Mouse (Mus musculus) layer of hippocampus, postnatal 10 days (tissue): ENCODE measurements around the gene Ezh1. TPM values are rescaled to one million over a fixed set of nuclear protein-coding genes. Genes with fewer than 3 reads are reported as not detected.
A peak's percentile ranks its signal among the peaks of the same experiment; 100 is the strongest.

Experiments
- DNase-seq, 2 experiments: peaks; one replicate each; pipeline ENCODE4 v3.0.0; 2021; ENCODE audit warnings: low spot score in 2 of 2
- long read RNA-seq: library from polyadenylated mRNA; stranded (forward); transcript quantifications from one replicate; pipeline ENCODE4 v2.0.0, GENCODE M21; 2023
- total RNA-seq, 2 experiments: library from RNA; stranded (reverse); gene quantifications; 2 replicates each; pipeline ENCODE4 v1.2.3; 2021

Gene Ezh1
- total RNA-seq = 10 to 100 TPM; 27.9 to 30.9 TPM
- long read RNA-seq, full-length matches to known transcripts = 2 of 15 reads
- long read RNA-seq, partial matches to known transcripts = 10 of 15 reads
- long read RNA-seq, other reads (novel, unspliced or antisense) = 3 of 15 reads

GRCm38 (mm10) chr11:101226065-101226701, at the start of gene Ezh1:
Gene Ezh1 (minus strand): TSS chr11:101226463.
- DNase-seq = peak; percentile 86 to 89

GRCm38 (mm10) chr11:101275309-101275708, 49.0 kb upstream of the Ezh1 start:
- no peak for DNase-seq

GRCm38 (mm10) chr11:101272446-101272845, 46.2 kb upstream of the Ezh1 start:
- no peak for DNase-seq

- no peak for DNase-seq
These were observed 43.4 kb upstream of the Ezh1 start for GRCm38 (mm10) chr11:101269577-101270116.

GRCm38 (mm10) chr11:101265906-101266305, 39.6 kb upstream of the Ezh1 start:
- no peak for DNase-seq

GRCm38 (mm10) chr11:101264954-101265471, 38.8 kb upstream of the Ezh1 start:
- no peak for DNase-seq

- DNase-seq = no peak
These were observed 37.7 kb upstream of the Ezh1 start for GRCm38 (mm10) chr11:101263989-101264280.

- DNase-seq = no peak
These were observed 37.1 kb upstream of the Ezh1 start for GRCm38 (mm10) chr11:101263138-101263988.

- no peak for DNase-seq
These were observed 36.2 kb upstream of the Ezh1 start for GRCm38 (mm10) chr11:101262272-101262967.

- DNase-seq = no peak
These were observed 34.6 kb upstream of the Ezh1 start for GRCm38 (mm10) chr11:101260826-101261380.

GRCm38 (mm10) chr11:101259948-101260825, 33.9 kb upstream of the Ezh1 start, which contains the start of gene Wnk4:
Gene Wnk4 (plus strand): TSS chr11:101260567.
- DNase-seq = peak; percentile 51 to 57

GRCm38 (mm10) chr11:101259261-101259712, 33.0 kb upstream of the Ezh1 start:
- DNase-seq = peak; percentile 47 to 50

- no peak for DNase-seq
These were observed 29.8 kb upstream of the Ezh1 start for GRCm38 (mm10) chr11:101255826-101256775.

GRCm38 (mm10) chr11:101253613-101254389, 27.5 kb upstream of the Ezh1 start, which contains the start of gene Vps25:
Gene Vps25 (plus strand): TSS chr11:101253707.
- peak; percentile 84 to 89 for DNase-seq

- no peak for DNase-seq
These were observed 26.7 kb upstream of the Ezh1 start for GRCm38 (mm10) chr11:101252941-101253340.

- DNase-seq = no peak
These were observed 24.8 kb upstream of the Ezh1 start for GRCm38 (mm10) chr11:101251031-101251430.

- DNase-seq = peak; percentile 73 to 77
These were observed 22.2 kb upstream of the Ezh1 start for GRCm38 (mm10) chr11:101248258-101248994.
